Mouse (Mus musculus) liver, postnatal 0 days (tissue): ENCODE data around the gene Shisa7.

Experiments used
- CTCF ChIP-seq: sonication (generic); IDR thresholded peaks from 2 replicates; pipeline ENCODE4 v1.5.1; 2016; ENCODE audit warnings: antibody characterized with exemption, low read depth
- EP300 ChIP-seq: IDR thresholded peaks from 2 replicates; pipeline ENCODE4 v1.6.1; 2016; ENCODE audit warnings: antibody characterized with exemption, low read depth, mild to moderate bottlenecking

GRCm38 (mm10) chr7:4842077-4842476, 2.4 kb downstream of the Shisa7 start:
- TF ChIP-seq CTCF, result no peak
- TF ChIP-seq EP300, result no peak
